Mouse (Mus musculus) kidney, embryonic 14.5 days (tissue): ENCODE results near the gene Sec11a. TPM values are rescaled to one million over a fixed set of nuclear protein-coding genes. Genes with fewer than 3 reads are reported as not detected.

Experiments
- ATAC-seq: fragments of 200-750 bp; cut with Nextera tagmentation; 2 replicates; pipeline ENCODE4 v1.8.0; 2017; ENCODE audit warnings: moderate number of reproducible peaks, mild to moderate bottlenecking, moderate TSS enrichment, moderate library complexity; ENCODE audit not compliant: low FRiP score, low TSS enrichment
- H3K27ac ChIP-seq: fragments of 300-500 bp; sonication (generic); 2 replicates; pipeline ENCODE4 v1.5.1; 2014; ENCODE audit warnings: low read depth, mild to moderate bottlenecking, low read length, moderate library complexity, mixed read lengths
- H3K27me3 ChIP-seq: fragments of 300-500 bp; sonication (generic); 2 replicates; pipeline ENCODE4 v1.6.1; 2014; ENCODE audit warnings: mild to moderate bottlenecking, low read length; ENCODE audit not compliant: control insufficient read depth, insufficient read depth
- H3K36me3 ChIP-seq: fragments of 300-500 bp; sonication (generic); 2 replicates; pipeline ENCODE4 v1.6.1; 2014; ENCODE audit warnings: low read length, mixed read lengths; ENCODE audit not compliant: control insufficient read depth, insufficient read depth
- H3K4me1 ChIP-seq: fragments of 300-500 bp; sonication (generic); 2 replicates; pipeline ENCODE4 v1.6.1; 2014; ENCODE audit warnings: low read length, mixed read lengths; ENCODE audit not compliant: control insufficient read depth, insufficient read depth
- H3K4me2 ChIP-seq: fragments of 300-500 bp; sonication (generic); replicated peaks from 2 replicates; pipeline ENCODE4 v1.6.1; 2014; ENCODE audit warnings: low read depth, mild to moderate bottlenecking, low read length
- H3K4me3 ChIP-seq: fragments of 300-500 bp; sonication (generic); 2 replicates; pipeline ENCODE4 v1.5.1; 2014; ENCODE audit warnings: mild to moderate bottlenecking, low read length
- H3K9ac ChIP-seq: fragments of 300-500 bp; sonication (generic); 2 replicates; pipeline ENCODE4 v1.6.1; 2014; ENCODE audit warnings: low read depth, mild to moderate bottlenecking, low read length, moderate library complexity
- H3K9me3 ChIP-seq: fragments of 300-500 bp; sonication (generic); 2 replicates; pipeline ENCODE4 v1.6.1; 2016; ENCODE audit warnings: low read length; ENCODE audit not compliant: control insufficient read depth
- WGBS: fragments of 180-500 bp; shearing (Covaris S2); extraction: QIAGEN DNeasy Blood & Tissue Kit; methylation state at CpG from one replicate; pipeline ENCODE4 v1.1.7; 2014; 5-methylcytosine and 5-hydroxymethylcytosine counted together
- polyA plus RNA-seq: library from polyadenylated mRNA; unstranded; fragments of >200 nt; fragmentation: Nextera tagmentation; extraction: Ambion mirVana; gene quantifications from 2 replicates; pipeline ENCODE4 v1.2.1, GENCODE M21; 2014

Gene Sec11a
- polyA plus RNA-seq, 1 experiment from 2014 or later, result 228 TPM

- no peaks in the 10 kb centered on the region for H3K27me3 ChIP-seq
- H3K9me3 ChIP-seq, result no peaks in the 10 kb centered on the region
- ATAC-seq, result no peak
- no peak overlapping the region for H3K4me3 ChIP-seq
- H3K36me3 ChIP-seq, result peaks cover 64% of the 10 kb centered on the region
- H3K27ac ChIP-seq, result no peak overlapping the region
- H3K4me2 ChIP-seq, result no peak overlapping the region
- 83% methylated on average over 6 of the region's 6 CpGs for WGBS
- peaks cover 9% of the 10 kb centered on the region for H3K4me1 ChIP-seq
- no peak overlapping the region for H3K9ac ChIP-seq
Measured at GRCm38 (mm10) chr7:80893753-80894129, 53.8 kb downstream of the Sec11a start.

DNA sequence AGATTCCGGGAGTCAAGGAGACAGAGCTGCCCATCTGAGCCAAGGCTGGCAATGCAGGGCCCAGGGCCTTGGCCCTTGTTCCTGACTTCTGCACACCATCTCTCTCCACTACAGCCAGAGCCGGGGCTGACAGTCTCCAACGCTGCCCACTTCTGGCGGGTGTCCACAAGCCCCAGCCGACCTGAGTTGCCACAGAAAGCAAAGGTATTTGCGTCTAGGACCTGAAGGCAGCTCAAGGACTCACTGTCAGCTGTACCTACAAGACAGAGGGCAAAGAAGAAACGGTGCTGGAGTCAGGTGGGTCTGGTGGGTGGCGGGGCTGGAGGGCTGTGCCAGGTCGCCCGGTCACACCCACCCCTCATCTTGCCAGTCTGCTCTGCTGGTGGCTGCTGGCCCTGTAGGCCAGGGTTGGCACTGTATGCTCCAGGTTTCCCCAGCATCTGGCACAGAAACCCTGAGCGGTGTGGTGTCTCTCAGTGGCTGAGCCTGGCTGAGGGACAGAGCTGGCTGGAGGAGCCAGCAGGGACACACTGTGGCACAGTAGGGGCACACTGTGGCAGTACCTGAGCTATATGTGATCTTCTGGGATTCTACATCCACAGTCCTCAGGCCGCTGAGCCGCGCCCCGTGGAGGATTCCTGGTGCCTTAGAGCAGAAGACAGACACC lies 54.4 kb downstream of the Sec11a start:
- Histone ChIP-seq H3K9ac (no peak overlapping the region), H3K27me3 (no peaks in the 10 kb centered on the region), H3K4me2 (no peak overlapping the region), H3K9me3 (no peaks in the 10 kb centered on the region), H3K4me1 (peaks cover 9% of the 10 kb centered on the region), H3K36me3 (peaks cover 64% of the 10 kb centered on the region), H3K27ac (no peak overlapping the region), H3K4me3 (no peak overlapping the region)
- ATAC-seq, result no peak
- 93% methylated on average over 15 of the region's 15 CpGs for WGBS

- H3K27ac ChIP-seq, result peak overlapping the region; percentile 65; the same call in 1 of the 2 replicates
- no peak for ATAC-seq
- no peak overlapping the region for H3K4me2 ChIP-seq
- no peak overlapping the region for H3K9ac ChIP-seq
- H3K4me1 ChIP-seq, result peaks cover 9% of the 10 kb centered on the region
- no peaks in the 10 kb centered on the region for H3K9me3 ChIP-seq
- no peak overlapping the region for H3K4me3 ChIP-seq
- H3K27me3 ChIP-seq, result no peaks in the 10 kb centered on the region
- 72% methylated on average over 13 of the region's 13 CpGs for WGBS
- peaks cover 42% of the 10 kb centered on the region for H3K36me3 ChIP-seq
Measured at GRCm38 (mm10) chr7:80889841-80890241, 57.7 kb downstream of the Sec11a start.

DNA sequence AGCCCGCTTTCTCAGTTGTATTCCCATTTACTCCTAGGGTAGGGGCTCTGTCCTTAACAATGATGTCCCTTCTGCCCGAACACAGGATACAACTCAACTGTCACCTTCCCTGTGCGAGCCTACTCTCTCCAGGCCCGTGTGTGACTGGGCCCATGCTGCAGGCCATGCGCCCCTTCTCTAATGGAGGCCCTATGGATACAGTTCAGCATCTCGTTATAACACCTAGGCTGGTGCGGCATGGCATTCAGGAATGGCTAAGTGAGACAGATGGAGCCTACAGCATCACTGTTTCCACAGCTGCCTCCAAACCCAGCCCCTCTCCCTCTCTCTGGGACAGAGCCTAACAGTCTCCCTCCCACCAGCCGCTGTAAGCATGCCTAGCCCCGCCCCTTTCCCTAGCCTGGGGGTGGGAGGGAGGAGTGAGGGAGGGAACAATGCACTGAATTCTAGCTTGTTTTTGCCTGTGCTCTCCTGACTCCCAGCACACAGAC lies 58.5 kb downstream of the Sec11a start:
- Histone ChIP-seq H3K4me3 (no peak overlapping the region), H3K4me1 (peaks cover 9% of the 10 kb centered on the region), H3K9ac (peak overlapping the region; percentile 34; the same call in 1 of the 2 replicates), H3K27me3 (no peaks in the 10 kb centered on the region), H3K27ac (peak overlapping the region; percentile 65; the same call in 1 of the 2 replicates), H3K36me3 (peaks cover 36% of the 10 kb centered on the region), H3K9me3 (no peaks in the 10 kb centered on the region), H3K4me2 (no peak overlapping the region)
- 46% methylated on average over 9 of the region's 9 CpGs for WGBS
- peak; percentile 78 for ATAC-seq

DNA sequence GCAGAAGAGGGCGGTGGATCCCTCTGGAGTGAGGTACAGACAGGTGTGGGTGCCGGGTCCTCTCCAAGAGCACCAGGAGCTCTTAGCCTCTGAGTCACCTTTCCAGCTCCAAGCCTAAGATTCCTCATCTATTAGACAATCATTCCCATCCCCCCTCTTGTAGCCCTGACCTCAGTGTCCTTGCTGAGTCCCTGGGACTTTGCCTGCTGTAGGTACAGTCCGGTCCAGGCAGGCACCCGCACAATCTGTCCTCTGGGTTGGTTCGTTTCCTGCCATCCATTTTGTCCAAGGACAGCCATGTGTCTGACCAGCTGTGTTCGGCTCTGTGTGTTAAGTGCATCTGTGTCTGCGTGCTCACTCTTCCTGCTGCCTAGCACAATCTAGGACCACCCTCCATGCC lies 59.0 kb downstream of the Sec11a start:
- WGBS, result 78% methylated on average over 7 of the region's 7 CpGs
- no peak overlapping the region for H3K4me2 ChIP-seq
- no peaks in the 10 kb centered on the region for H3K27me3 ChIP-seq
- H3K9ac ChIP-seq, result peak overlapping the region; percentile 34; the same call in 1 of the 2 replicates
- H3K4me3 ChIP-seq, result no peak overlapping the region
- H3K36me3 ChIP-seq, result peaks cover 32% of the 10 kb centered on the region
- ATAC-seq, result peak; percentile 21; the same call in 1 of the 2 replicates
- peaks cover 9% of the 10 kb centered on the region for H3K4me1 ChIP-seq
- H3K27ac ChIP-seq, result no peak overlapping the region
- no peaks in the 10 kb centered on the region for H3K9me3 ChIP-seq

- H3K27ac ChIP-seq, result no peak overlapping the region
- H3K27me3 ChIP-seq, result no peaks in the 10 kb centered on the region
- H3K4me3 ChIP-seq, result no peak overlapping the region
- peaks cover 9% of the 10 kb centered on the region for H3K4me1 ChIP-seq
- no peak for ATAC-seq
- H3K4me2 ChIP-seq, result no peak overlapping the region
- H3K9ac ChIP-seq, result no peak overlapping the region
- H3K36me3 ChIP-seq, result peaks cover 3% of the 10 kb centered on the region; the same call in 1 of the 2 replicates
- no peaks in the 10 kb centered on the region for H3K9me3 ChIP-seq
- 24% methylated on average over 1 of the region's 1 CpGs for whole genome bisulfite sequencing
Measured at GRCm38 (mm10) chr7:80885666-80886065, 61.9 kb downstream of the Sec11a start.

DNA sequence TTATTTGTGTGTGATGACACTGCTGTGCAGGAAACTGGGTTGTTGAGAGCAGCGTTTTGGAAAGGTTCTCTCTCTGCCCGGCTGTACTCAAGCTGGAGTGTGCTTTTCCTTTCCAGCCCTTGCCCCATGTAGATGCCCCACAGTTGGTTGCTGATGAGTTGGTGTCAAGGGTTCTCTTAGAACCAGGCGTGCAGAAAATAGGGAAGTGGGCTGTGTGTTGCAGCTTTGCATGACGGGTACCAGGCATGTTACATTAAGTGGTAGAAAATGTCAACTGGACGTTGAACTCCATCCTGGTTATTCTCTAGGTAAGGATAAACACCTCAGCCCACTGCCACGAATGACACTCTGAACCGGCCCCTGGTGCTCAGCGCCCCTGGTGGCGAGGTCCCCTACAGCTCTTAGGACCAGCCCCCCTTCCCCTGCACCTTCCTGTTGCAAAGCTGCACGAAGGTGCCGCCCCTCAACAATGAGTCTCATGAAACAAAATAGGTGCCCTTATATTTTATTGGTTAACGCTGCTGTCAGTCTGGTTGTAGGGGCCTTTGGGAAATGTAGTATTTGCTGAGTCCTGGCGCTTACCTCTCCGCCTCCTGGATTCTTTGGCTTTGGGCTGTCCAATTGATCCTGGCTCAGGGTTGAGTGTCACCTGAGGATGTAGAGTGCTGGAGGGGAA lies 64.6 kb downstream of the Sec11a start:
- H3K36me3 ChIP-seq, result peaks cover 2% of the 10 kb centered on the region; the same call in 1 of the 2 replicates
- ATAC-seq, result peak; percentile 81
- 21% methylated on average over 14 of the region's 14 CpGs for WGBS

GRCm38 (mm10) chr7:80875727-80876126 lies 71.9 kb downstream of the Sec11a start:
- no peak for ATAC-seq
- Histone ChIP-seq H3K27me3 (no peaks in the 10 kb centered on the region), H3K9ac (no peak overlapping the region), H3K4me3 (no peak overlapping the region), H3K27ac (no peak overlapping the region), H3K36me3 (peaks cover 55% of the 10 kb centered on the region), H3K4me2 (no peak overlapping the region), H3K9me3 (no peaks in the 10 kb centered on the region), H3K4me1 (no peaks in the 10 kb centered on the region)
- 51% methylated on average over 37 of the region's 37 CpGs for WGBS

More for the DNA sequence above, 64.6 kb downstream of the Sec11a start:
- H3K4me1 ChIP-seq, result no peaks in the 10 kb centered on the region
- H3K27me3 ChIP-seq, result no peaks in the 10 kb centered on the region
- H3K27ac ChIP-seq, result no peak overlapping the region
- peak overlapping the region; percentile 34 for H3K4me2 ChIP-seq
- H3K9ac ChIP-seq, result no peak overlapping the region
- peak overlapping the region; percentile 12; the same call in 1 of the 2 replicates for H3K4me3 ChIP-seq
- no peaks in the 10 kb centered on the region for H3K9me3 ChIP-seq

DNA sequence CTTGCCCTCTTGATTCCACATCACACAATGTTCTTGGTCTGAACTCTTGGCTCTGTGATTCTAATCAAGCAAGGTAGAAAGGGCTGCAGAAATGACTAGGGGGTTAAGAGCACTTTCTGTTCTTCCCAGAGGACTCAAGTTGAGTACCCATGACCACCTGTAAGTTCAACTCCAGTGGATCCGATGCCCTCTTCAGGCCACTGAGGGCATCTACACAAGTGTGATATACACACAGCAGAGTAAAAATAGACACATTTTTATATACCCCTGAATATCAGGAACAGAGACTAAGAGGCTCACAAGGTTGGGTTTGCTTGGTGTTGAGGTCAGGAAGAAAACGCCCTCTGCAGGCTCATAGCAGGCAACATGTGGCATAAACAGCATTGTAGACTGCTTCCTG lies 73.9 kb downstream of the Sec11a start:
- no peaks in the 10 kb centered on the region for H3K4me1 ChIP-seq
- WGBS, result 95% methylated on average over 2 of the region's 2 CpGs
- H3K4me2 ChIP-seq, result no peak overlapping the region
- no peaks in the 10 kb centered on the region for H3K27me3 ChIP-seq
- H3K9me3 ChIP-seq, result no peaks in the 10 kb centered on the region
- no peak overlapping the region for H3K4me3 ChIP-seq
- no peak overlapping the region for H3K9ac ChIP-seq
- H3K27ac ChIP-seq, result no peak overlapping the region
- H3K36me3 ChIP-seq, result peaks cover 74% of the 10 kb centered on the region
- ATAC-seq, result no peak
